Mouse (Mus musculus): Measurements from ENCODE around the gene 4930469K13Rik.

DNA sequence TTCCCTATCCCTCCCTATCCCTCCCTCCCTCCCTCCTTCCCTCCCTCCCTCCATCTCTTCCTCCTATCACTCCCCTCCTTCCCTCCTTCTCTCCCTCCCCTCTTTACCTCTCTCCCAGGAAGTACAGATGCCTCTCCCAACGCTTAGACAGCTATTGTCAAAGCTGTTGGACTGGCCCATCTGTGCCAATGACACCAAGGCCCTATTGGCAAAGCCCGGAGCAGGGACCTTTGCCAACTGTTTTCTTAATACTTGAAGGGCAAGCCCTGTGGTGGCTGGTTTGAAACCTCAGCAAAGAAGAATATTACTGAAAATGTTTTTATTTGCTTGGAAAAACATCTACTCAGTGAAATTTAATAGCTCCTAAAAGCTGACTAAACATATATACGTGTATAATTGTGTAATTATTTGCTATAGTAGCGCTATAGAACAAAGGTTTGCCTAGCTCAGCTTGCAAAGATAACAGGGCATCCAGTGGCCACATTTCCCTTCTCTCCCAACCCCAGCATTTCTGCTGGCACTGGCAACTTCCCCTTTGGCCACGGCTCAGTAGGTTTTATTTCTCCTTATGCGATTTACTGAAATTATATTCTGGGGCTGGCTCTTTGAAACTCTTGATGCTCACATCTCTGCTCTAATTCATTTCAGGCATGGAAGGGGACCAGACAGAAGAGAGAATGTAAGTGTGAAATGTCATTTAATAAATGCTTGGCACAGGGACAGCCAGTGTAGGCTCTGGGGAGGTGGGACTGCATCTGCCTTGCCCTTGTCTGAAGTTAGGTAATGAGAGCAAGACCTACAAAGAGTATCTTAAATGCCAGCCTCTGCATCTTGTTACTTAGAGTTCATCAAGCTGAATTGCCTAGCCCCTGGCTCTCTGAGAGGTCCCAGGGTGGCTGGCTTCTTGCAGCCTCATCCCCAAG lies 18.6 kb downstream of the 4930469K13Rik start:
- TF ChIP-seq CTCF (IDR thresholded peaks at IDR 0.05; ENCODE audit: insufficient read depth, low read depth, low read length) (no peak), POLR2A (IDR thresholded peaks at IDR 0.05; ENCODE audit: insufficient read depth, low read depth, low read length) (no peak)

All from olfactory bulb, adult 2 months (tissue).